Mouse (Mus musculus): ENCODE data around the gene Snrpf. TPM values are rescaled to one million over a fixed set of nuclear protein-coding genes. Genes with fewer than 3 reads are reported as not detected.

Snrpf gene
- total RNA-seq (2022) = 10 to 100 TPM in 2 of 4 experiments, 1 to 10 TPM in 2; 7.5 to 12.3 (median 10.9) TPM

DNA sequence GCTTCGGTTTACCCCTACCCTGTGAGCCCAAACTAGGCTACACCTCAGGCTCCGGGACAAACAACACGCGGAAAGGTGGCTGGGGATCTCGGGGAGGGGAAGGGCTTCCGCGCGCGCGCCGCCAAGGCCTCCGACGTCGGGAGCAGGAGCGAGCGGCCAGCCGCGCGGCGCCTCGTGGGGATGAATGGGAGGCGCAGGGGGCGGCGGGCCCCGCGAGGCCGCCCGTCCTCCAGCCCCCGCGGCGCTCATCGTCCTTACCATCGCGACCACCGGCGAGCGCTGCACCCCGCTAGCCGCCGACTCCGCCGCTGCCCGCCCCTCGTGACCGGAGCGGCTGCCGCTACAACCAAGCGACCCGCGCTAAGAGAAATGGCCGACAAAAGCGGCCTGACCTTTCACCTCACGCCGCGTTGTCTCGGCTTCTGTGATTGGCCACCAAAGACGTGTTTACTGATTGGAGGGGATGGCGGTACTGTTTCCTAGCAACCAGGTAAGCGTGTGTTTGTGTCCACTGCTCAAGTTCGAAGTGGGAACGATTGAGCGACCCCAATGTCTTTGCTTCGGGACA is at the start of gene Snrpf:
Gene Snrpf, minus strand, starts transcription at position 426 of the 568 bp plus-strand sequence.
- DNase-seq (ENCODE audit: low spot score) = peak; percentile 97

DNA sequence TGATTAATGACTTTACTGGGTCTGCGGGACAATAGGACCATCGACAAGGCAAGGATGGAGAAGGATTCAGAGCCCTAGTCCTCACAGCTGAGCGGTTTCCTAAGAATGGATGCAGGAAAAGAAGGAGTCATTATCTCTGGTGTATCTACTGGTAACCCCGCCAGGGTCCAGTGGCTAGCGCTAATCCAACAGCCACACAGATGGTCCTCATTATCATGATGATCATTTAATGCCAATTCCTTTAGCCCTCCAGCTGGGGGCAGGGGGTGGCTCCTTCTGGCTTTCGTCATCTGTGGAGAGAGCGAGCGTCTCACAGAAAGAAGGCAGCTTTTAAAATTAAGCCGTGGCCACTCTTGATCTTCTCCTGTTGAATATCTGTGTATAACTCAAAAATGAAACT is 46.4 kb upstream of the Snrpf start:
- DNase-seq (ENCODE audit: low spot score) = no peak

DNA sequence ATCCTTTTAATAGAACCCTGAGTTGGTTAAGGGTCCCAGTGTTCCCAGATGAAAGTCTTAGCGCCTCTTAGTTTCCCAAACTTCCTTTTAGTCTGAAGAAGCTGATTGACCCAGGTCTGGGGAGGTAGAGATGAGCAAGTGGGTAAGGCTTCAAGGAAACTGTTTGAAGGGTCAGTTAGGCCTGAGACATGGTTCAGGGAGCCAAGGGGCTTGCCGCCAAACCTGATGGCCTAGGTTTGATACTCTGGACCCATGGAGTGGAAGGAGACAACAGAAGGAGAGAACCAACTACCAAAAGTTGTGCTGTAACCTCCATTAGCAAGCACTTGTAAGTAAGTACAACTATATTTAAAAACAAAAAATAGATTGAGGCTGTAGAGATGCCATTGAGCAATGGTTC is 44.5 kb upstream of the Snrpf start:
- no peak for DNase-seq (ENCODE audit: low spot score)

- no peak for DNase-seq (ENCODE audit: low spot score)
Observed at GRCm38 (mm10) chr10:93633563-93633962, 44.1 kb upstream of the Snrpf start.

DNA sequence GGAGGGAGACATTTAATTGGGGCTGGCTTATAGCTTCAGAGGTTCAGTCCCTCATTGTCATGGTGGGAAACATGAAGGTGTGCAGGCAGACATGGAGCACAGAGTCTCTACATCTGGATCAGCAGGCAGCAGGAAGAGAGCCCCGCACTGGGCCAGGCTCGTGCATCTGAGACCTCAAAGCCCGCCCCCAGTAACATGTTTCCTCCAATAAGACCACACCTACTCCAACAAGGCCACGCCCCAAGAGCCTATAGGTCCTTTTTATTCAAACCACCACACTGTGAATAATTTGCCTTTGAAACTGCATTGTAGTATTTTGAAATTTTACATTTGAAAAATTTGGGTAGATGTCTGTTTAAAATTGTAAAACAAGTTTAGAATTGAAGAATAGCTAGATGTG is 42.6 kb upstream of the Snrpf start:
- no peak for DNase-seq (ENCODE audit: low spot score)

- no peak for DNase-seq (ENCODE audit: low spot score)
Observed at GRCm38 (mm10) chr10:93630310-93630709, 40.8 kb upstream of the Snrpf start.

DNA sequence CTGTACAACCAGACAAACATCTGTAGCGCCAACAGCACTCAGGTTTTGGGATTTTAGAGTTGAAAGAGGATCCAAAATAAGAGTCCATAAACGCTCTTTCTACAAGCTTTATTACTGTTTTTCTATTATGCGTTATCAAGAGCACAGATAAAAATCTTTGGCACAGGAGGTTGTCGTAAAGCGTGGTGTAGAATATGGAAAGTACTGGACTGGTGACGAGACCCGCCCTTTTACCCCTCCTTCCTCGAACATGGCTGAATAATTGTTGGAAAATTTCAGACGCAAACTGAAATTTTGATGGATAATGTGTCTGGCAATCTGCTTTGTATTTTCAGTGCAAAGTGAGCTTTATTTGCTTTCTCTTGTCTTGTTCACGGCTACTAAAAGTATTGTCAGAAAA is 34.6 kb upstream of the Snrpf start:
- no peak for DNase-seq (ENCODE audit: low spot score)

DNA sequence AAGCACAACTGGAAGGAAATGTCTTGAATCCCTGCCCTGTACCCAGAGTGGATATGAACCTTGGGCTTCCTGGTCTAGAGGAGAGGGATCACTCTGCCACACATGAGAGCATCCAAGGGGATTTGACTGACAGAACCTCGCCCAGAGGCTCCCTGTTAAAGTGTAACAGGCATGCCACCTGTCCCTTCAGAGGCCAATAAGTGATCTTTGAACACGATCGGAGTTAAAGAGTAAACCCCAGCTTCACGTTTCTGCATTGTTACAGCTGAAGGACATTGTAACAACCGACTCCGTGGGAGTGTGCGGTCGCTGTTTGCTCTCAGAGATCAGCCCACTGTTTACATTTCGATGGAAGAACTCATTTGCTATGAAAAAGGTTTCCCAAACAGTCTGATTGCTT is 34.2 kb upstream of the Snrpf start:
- DNase-seq (ENCODE audit: low spot score) = no peak

GRCm38 (mm10) chr10:93620438-93621179 is 31.1 kb upstream of the Snrpf start:
- DNase-seq (ENCODE audit: low spot score) = peak; percentile 13

- DNase-seq (ENCODE audit: low spot score) = no peak
Observed at GRCm38 (mm10) chr10:93614850-93615249, 25.3 kb upstream of the Snrpf start.

- DNase-seq (ENCODE audit: low spot score) = no peak
Observed at GRCm38 (mm10) chr10:93611419-93612007, 22.0 kb upstream of the Snrpf start.

DNA sequence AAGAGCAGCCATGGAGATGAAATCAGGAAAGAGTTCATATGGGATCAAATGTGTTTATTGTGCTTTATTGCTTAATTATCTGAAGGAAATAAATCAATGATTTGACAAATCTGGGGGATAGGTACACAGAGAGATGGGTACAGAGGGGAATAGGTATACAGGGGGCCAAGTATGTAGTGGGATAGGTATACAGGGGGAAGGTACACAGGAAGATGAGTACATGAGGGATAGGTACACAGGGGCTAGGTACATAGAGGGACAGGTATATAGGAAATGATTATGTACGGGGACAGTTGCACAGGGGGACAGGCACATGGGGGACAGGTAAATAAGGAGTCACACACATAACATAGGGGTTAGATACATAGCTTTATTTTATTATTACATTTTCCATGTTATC is 21.4 kb upstream of the Snrpf start:
- DNase-seq (ENCODE audit: low spot score) = no peak

- no peak for DNase-seq (ENCODE audit: low spot score)
Observed at GRCm38 (mm10) chr10:93609236-93609635, 19.7 kb upstream of the Snrpf start.

DNA sequence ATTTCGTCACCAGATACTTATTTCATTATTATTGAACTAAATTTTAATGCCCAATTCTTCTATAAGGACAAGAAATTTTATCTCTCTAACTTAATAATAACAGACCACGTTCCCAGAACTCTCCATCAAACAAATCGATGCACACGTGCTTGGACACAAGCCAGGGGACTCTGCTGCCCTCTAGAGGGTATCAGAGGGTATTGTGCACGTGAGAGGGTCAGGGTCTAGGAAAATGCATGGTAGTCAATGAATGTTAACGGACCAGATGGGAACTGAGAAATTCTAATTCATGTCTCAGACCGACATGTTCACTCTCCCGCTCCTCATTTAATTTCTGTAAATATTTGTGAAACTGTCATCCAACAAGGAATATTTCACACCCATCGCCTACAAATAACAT is 18.5 kb upstream of the Snrpf start:
- no peak for DNase-seq (ENCODE audit: low spot score)

DNA sequence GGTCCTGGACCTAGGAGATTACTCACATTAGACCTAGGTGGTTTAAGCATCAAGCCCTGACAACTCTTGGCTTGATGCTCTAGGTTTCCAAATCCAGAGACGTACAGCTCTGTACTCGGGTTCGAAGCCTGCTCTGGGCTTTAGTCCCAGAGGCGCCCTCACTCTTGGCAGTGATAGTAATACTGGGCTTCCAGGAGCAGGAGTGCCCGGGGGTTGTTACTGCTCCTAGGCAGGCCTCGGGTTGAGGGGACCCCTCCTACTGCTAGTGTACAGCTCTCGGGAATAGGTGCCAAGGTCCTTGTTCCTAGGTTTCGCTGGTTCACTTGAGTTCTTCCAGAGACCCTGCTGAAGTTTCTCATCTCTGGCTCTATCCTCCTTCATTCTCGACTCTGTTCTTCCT is 16.8 kb upstream of the Snrpf start:
- no peak for DNase-seq (ENCODE audit: low spot score)

DNA sequence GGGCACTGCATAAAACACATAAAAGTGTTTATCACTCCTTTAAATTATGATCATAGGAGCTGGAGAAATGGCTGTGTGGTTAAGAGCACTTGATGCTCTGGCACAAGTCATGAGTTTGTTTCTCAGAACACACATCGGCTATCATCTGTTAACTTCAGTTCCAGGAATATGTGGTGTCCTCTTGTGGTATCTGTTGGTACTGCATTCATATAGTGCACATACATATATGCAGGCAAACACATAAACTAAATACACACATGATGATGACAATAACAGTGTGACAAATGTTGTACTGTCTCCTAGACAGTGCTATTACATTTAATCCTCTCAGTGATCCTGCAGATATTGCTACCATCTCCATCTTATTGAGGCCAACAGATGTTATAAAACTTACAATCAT is 13.8 kb upstream of the Snrpf start:
- DNase-seq (ENCODE audit: low spot score) = no peak

GRCm38 (mm10) chr10:93602309-93602708 is 12.8 kb upstream of the Snrpf start:
- DNase-seq (ENCODE audit: low spot score) = no peak

DNA sequence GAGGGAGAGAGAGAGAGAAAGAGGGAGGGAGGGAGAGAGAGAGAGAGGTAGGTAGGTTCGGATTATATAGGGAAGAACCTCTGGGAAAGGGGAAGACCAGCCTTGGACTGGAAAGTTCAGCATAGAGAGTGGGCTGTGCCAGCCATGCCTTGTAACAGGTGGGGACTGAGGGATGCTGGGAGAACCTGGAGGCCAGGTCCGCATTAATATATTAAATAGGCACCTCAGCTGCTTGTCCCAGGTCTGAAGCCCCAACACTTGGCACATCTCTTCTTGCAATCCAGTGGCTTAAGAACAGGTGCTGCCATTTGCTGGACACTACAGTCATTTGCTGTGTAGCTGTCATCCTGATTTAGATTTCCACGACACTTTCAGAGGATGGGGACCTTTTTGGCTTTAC is 7.1 kb upstream of the Snrpf start:
- DNase-seq (ENCODE audit: low spot score) = no peak

DNA sequence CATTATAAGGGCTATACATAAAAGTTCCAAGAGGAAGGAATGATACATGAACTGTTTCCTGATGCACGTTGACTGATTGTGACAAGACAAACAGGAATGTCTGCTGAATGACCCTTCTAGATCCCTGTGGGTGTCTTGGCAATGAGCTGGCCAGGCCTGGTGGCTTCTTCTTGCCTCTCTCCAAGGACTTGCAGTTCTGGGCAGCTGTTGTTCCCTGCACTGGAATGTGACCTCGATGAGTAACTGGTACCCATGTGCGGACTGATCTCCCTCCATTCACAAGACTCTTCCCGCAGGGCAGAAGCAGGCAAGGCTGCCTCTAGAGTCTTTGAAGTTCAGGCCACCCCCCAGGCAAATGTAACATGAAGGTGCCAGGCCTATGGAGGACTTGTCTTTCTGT is 6.3 kb upstream of the Snrpf start:
- no peak for DNase-seq (ENCODE audit: low spot score)

- peak; percentile 84 for DNase-seq (ENCODE audit: low spot score)
Observed at GRCm38 (mm10) chr10:93594022-93594482, 4.5 kb upstream of the Snrpf start.

DNA sequence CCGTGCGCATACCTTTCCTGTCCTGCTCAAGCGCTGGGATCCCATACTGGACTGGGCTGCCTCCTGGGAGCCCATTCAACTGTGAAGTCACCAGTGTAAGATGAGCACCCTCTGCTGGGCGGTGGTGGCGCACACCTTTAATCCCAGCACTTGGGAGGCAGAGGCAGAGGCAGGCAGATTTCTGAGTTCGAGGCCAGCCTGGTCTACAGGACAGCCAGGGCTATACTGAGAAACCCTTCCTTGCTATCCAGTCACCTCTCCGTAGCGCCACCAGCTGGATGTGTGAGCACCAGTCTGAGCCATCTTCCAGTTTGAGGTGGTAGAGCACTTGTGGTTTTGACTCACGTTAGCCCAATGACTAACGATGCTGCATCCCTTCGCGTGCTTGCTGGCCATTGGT is 3.0 kb upstream of the Snrpf start:
- no peak for DNase-seq (ENCODE audit: low spot score)

DNA sequence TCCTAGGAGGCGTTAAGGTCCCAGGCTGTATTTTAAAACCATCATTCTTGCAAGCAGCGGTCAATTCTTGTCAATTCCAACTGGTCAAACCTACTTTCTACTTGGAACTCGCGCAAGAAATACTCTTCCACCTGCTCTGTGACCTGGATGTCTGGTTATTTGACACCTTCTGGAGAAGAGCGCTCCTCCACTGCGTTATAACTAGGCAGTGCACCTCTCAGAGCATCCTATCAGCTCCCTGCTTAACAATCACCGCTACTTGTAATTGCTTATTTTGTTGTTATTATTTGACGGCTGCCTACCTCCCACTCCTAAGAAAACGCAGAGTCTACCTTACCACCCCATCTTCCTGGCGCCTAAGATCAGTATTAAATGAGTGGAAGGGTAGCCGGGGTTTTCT is 710 bp downstream of the Snrpf start:
- DNase-seq (ENCODE audit: low spot score) = no peak

GRCm38 (mm10) chr10:93577271-93577886 is 12.1 kb downstream of the Snrpf start:
- DNase-seq (ENCODE audit: low spot score) = peak; percentile 53
